Mouse (Mus musculus) layer of hippocampus, adult 18-20 months (tissue): ENCODE measurements at regions not wholly inside any gene's neighbourhood (a gene's known extent, or its start where the extent isn't known, plus 50 kb on each side); places are given as distances from the start of the nearest gene placed in this dataset.

ENCODE experiments used
- DNase-seq, 2 experiments: peaks; one replicate each; pipeline ENCODE4 v3.0.0; 2022; ENCODE audit warnings: low spot score in 2 of 2

DNA sequence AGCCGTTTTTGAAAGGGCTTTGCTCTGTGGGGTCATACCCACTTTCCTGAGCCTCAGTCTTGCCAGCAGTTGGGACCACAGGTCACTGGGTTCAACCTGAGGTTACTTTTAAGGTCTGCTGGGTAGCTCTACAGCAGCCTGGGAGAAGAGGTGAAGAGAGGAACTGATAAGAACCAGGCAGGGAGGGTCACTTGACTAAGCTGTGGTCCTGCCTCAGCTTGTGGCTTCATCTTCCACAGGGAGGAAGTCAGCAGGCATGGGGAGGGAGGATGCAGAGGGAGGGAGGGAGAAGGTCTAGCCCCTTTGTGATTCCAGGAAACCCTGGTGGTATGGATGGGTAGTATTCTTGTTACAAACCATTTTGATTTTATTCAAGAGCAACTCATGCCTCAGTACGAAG lies 59.9 kb upstream of the Lrpap1 start:
- DNase-seq = no peak

DNA sequence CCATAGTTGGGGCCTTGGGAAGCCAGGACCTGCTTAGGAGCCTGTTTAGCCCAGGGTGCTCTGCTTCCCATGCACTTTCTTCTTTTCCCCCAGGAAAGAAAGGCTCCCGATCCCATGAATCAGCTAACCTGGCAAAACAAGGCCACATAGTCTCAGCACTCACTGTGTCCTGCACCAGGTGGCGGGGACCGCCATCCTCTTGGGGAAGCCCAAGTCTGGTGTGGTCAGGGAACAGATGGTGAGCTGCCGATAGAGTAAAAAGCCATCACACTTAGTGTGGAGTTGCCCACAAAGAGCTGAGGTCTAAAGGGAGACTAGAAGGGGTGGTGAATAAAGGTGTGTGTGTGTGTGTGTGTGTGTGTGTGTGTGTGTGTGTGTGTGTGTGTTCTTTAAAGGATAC lies 57.0 kb upstream of the Lrpap1 start:
- no peak for DNase-seq

DNA sequence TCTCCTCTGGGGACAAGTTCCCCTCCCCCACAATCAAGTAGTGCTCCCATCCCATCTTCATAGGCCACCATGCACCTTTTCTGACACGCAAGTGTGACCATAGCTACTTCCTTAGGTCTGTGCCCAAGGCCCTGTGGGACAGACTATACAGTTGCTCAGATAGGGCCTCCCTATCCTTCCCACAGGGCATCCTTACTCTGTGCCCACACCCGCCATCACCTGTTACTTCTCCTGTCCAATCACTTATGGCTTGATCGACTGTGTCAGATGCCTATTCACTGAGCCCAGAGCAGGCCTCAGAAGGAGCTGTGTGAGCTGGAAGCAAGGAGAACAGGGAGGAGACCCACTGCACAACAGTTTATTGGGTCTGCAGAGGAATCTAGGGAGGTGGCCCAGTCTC lies 56.6 kb upstream of the Lrpap1 start:
- no peak for DNase-seq

DNA sequence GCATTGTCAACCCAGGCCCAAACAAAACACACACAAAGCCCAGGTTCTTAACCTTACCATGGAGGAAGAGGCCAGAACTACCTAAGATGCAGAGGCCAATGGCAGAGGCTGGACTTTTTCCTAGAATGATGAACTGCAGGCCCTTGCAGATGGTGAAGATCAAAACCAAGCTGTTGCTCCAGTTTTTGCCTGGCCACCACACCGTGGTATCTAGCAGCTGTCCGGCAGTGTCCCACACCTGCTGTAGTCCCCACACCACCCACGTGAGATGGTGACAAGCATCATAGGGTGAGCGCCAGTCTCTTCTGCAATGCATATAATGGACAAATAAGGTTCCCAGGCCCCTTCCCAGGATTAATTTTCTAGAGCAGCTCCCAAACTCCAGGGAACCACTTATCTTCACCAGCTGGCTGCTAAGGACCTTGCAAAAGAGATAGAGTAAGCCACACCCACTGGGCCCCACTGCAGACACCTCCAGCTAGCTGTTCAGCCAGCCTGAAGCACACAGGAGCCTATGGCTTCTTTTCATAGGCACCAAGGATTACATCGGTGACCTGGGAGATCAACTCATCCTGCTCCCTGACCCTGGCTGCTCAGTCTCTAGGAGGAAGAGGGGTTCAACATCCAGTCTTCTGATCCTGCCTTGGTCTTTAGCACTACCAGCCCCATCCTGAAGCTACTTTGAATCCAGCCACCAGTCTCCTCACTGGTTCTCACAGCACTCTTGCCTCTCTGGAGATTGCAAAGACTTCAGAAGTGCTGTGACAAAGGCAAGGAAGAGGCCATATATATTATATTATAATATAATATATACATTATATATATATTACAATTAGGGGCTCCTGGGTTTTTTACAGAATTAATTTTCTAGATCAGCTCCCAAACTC lies 55.6 kb upstream of the Lrpap1 start:
- DNase-seq = no peak

DNA sequence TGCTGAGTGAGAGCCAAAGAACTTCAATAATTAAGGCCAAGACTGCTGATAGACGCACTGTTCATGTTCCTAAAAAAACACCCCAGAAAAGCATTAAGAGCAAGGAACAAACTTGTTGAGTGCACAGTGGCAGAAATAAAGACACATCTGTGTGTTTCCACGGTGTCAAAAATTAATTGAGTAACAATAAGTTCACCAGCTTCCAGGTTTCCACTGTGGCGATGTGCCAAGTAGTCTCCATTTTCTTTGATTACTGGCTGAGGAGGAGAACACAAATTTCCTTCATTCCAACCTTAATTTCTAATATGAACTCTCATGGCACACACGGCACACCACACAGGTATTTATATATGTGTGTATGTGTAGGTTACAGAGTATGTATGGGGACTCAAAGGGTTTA lies 54.3 kb upstream of the Lrpap1 start:
- no peak for DNase-seq

DNA sequence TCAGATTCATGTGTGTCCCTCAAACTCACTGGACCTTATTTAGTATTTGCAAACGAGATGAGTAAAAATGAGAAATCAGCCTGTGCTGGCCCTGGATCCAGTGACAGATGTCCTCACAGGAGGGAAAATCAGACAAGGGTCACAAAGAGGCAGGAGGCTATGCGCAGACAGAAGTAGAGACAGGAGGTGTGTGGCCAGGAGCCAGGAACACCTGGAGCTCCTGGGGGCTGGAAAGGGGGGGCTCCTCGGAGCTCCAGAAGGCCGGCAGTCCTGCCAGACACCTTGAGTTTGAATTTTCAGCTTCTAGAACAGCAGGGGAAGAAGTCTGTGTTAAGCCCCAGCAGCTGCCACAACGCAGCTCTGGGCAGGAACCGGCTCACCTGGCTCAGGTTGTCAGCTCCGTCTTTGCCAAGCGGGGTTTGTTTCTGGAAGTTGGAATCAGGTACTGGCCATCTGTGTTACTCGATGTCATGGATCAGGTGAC lies 53.7 kb upstream of the Lrpap1 start:
- DNase-seq = no peak

DNA sequence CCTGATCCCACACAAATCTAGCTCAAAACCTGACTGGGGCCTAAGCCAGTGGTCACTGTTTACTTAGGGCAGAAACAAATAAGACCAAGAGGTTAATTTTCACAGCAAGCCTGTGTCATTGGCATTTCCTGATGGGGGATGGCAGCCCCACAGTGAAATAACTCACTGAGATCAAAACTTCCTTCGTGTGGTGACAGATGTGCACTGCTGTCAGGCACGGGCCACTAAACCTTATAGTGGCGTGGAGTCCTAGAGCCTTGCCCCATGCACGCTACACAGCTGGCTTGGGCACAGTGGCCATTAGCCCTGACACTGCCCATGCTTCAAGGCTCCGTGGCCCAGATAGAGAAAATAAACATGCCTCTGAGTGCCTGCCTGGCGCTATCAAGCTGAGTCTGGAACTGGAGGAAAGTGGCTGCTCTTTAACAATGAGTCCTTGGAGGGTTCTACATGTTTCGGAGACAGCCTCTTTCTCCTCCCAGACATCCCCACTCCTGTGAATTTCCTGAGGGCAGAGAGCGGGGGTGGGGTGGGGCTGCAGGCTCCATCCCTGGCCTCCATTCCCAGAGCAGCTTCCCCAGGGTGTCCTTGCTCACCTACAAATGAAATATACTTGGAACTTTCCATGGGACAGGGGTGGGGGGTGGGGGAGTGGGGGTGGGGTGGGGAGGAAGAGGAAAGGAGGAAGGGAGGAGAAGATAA lies 52.9 kb upstream of the Lrpap1 start:
- DNase-seq = no peak

DNA sequence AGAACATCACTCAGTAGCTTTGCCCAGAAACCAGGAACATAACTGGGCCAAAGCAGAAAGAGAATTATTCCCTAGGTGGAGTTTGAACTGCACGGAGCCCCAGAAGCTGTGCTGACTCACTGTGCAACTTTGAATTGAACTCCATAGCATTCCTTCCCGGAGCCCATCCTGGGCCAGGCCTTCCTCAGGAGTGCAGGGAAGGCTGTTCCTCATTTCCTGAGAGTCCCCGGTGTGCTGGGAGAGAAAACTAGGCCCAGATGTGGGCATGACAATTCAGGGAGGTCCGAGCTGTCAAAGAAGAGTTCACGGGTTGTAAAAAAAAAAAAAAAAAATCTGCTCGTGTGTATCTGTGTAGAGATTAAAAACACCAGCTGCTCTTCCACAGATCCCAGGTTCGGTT lies 50.8 kb upstream of the Lrpap1 start:
- no peak for DNase-seq

DNA sequence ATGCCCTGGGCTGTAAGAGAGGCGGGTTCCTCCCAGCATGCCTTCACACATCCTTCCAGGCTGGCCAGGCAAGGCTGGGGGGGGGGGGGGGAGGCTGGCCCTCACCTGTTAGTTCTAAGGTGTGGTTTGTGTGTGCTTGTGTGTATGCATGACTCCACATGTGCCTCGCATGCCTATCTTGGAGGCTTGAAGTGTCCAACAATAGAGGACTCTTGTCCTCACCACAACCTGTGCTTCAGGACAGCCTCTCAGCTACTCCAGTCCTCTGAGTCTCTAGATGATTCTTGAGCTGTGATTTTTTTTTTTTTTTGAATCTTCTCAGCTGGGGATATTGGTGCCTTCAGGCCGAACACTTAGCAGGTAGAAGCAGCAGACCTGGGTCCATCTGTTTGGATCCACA lies 50.2 kb upstream of the Lrpap1 start:
- DNase-seq = no peak
